Mouse (Mus musculus) kidney, adult 18-20 months (tissue): ENCODE data around the gene Otud5.
"Not testable (repeated sequence)": the region's sequence is repeated elsewhere in the genome, so short reads cannot be mapped to it uniquely, and the experiment has no call there.

Experiments
- DNase-seq: peaks from one replicate; pipeline ENCODE4 v3.0.0; 2021

Gene Otud5

GRCm38 (mm10) chrX:7883841-7884567, 42.8 kb downstream of the Otud5 start, which contains the start of gene Slc35a2:
Slc35a2 (plus strand) TSS chrX:7884028.
- DNase-seq: peak; percentile 86

GRCm38 (mm10) chrX:7898211-7898610, 57.0 kb downstream of the Otud5 start:
- DNase-seq: no peak

GRCm38 (mm10) chrX:7898880-7899874, 58.0 kb downstream of the Otud5 start, which contains the start of the genes Pqbp1 and Timm17b:
Pqbp1 (minus strand) TSS chrX:7899269.
Timm17b (plus strand) TSS chrX:7899357.
- peak; percentile 87 for DNase-seq

GRCm38 (mm10) chrX:7904441-7904840, 63.3 kb downstream of the Otud5 start:
- DNase-seq: no peak

GRCm38 (mm10) chrX:7907735-7908134, 66.6 kb downstream of the Otud5 start, which contains the start of gene Gm10491:
Gm10491 (minus strand) TSS chrX:7907835.
- no peak for DNase-seq

DNA sequence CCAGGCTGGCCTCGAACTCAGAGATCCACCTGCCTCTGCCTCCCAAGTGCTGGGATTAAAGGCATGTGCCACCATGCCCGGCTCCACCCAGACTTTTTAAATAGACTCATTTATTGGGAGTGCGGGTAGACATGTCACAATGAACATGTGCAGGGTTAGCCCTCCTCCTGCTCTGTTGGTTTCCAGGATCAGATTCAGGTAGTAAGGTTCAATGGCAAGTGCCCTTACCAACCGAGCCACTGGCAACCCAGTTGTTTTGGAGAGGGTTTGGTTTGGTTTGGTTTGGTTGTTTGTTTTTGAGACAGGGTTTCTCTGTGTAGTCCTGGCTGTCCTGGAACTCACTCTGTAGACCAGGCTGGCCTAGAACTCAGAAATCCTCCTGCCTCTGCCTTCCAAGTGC, 68.1 kb downstream of the Otud5 start, which contains the start of gene Gm10490:
TSS of gene Gm10490 (plus strand) at position 301 of the 400 bp plus-strand sequence.
- not testable (repeated sequence) for DNase-seq

DNA sequence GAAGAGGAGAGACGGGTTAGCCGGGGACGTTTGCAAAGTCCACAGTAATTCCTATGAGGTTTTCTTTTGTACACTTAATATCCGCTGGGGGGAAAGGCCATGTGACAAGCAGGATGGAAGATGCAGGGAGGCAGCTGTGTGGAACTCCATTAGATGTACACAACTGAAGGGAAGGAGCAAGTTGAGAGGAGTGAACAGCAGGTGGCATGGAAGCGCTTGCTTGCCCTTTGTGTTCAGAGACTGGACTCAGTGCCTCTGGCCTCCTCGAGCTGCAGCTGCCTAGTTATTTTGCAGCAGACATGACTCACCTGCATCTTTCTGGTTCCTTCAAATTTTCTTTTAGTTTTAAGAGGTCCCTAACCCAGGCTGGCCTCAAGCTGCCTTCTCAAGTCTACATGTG, 69.3 kb downstream of the Otud5 start:
- peak; percentile 6 for DNase-seq

DNA sequence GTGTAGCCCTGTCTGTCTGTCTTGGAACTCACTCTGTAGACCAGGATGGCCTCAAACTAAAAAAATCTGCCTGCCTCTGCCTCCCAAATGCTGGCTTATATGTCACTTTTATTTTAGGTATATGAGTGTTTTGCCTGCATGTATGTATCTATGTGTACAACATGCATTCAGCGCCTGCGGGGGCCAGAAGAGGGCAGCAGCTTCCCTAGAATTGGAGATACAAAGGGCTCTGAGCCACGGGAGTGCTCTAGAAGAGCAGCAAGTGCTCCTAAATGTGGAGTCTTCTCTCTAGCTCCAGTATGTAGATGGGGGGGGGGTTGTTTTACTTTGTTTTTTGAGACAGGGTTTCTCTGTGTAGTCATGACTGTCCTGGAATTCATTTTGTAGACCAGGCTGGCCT, 74.5 kb downstream of the Otud5 start:
- DNase-seq: peak; percentile 57

- DNase-seq: not testable (repeated sequence)
Observed at GRCm38 (mm10) chrX:7917960-7918359, 76.8 kb downstream of the Otud5 start.

DNA sequence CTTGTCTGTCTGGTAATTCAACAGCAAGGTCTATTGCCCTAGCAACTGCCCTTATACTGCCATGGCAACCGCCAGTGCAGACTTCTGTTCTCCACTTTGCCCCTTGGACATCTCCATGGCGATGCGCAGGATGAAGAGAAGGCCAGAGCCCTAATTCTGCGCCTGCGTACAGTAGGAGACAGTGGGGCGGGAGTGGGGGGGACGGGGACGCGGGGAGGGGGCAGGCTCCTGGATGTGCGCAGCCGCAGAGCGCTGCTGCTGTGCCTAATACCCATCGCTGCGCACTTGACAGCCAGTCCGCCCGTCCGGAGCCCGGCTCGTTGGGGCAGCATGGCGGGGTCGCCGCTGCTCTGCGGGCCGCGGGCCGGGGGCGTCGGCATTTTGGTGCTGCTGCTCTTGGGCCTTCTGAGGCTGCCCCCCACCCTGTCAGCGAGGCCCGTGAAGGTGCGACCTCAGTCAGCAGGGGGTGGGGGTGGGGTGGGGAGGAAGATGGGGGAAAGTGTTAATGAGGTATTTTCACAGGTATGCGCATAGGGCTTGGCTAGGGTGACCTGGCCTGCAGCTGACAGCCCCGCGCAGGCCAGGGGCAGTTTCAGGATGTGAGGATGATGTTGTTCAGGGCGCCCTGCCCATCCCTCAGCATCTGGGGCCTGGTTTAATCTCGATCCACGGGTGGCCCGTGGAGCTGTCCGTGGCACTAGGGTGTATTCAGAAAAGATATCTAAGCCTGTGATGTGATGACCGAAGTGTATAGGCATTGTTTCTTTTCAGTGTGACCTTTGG, 78.6 kb downstream of the Otud5 start, which contains the start of gene Pcsk1n:
TSS of gene Pcsk1n (plus strand) at position 222 of the 783 bp plus-strand sequence.
- DNase-seq: no peak

DNA sequence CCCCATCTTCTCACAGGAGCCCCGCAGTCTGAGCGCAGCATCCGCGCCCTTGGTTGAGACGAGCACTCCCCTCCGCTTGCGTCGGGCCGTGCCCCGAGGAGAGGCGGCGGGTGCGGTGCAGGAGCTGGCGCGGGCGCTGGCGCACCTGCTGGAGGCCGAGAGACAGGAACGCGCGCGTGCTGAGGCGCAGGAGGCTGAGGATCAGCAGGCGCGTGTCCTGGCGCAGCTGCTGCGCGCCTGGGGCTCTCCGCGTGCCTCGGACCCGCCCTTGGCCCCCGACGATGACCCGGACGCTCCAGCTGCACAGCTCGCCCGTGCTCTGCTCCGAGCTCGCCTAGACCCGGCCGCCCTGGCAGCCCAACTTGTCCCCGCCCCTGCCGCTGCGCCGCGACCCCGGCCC, 80.9 kb downstream of the Otud5 start:
- DNase-seq: no peak
